Mouse (Mus musculus): ENCODE results near the gene Iffo1.
"Not testable (repeated sequence)": the region's sequence is repeated elsewhere in the genome, so short reads cannot be mapped to it uniquely, and the experiment has no call there.

Gene Iffo1

GRCm38 (mm10) chr6:125162615-125163305, 17.7 kb downstream of the Iffo1 start:
- DNase-seq: not testable (repeated sequence)

GRCm38 (mm10) chr6:125163801-125164657, 19.0 kb downstream of the Iffo1 start:
- peak; percentile 83 for DNase-seq

- peak; percentile 75 for DNase-seq
Observed at GRCm38 (mm10) chr6:125164672-125165327, 19.8 kb downstream of the Iffo1 start.

- DNase-seq: peak; percentile 98
Observed at GRCm38 (mm10) chr6:125165328-125165891, 20.4 kb downstream of the Iffo1 start.

- peak; percentile 89 for DNase-seq
Observed at GRCm38 (mm10) chr6:125166051-125166751, 21.2 kb downstream of the Iffo1 start, which contains the start of gene Gapdh. TSS of gene Gapdh (minus strand) at chr6:125166467.

GRCm38 (mm10) chr6:125166861-125167650, 22.0 kb downstream of the Iffo1 start:
- DNase-seq: peak; percentile 39

GRCm38 (mm10) chr6:125168086-125168485, 23.0 kb downstream of the Iffo1 start:
- DNase-seq: no peak

- no peak for DNase-seq
Observed at GRCm38 (mm10) chr6:125170194-125170593, 25.2 kb downstream of the Iffo1 start.

GRCm38 (mm10) chr6:125172474-125172873, 27.4 kb downstream of the Iffo1 start:
- no peak for DNase-seq

- DNase-seq: no peak
Observed at GRCm38 (mm10) chr6:125173256-125173655, 28.2 kb downstream of the Iffo1 start.

GRCm38 (mm10) chr6:125175469-125175868, 30.4 kb downstream of the Iffo1 start:
- no peak for DNase-seq

- no peak for DNase-seq
Observed at GRCm38 (mm10) chr6:125179601-125180000, 34.6 kb downstream of the Iffo1 start.

GRCm38 (mm10) chr6:125182133-125182532, 37.1 kb downstream of the Iffo1 start:
- DNase-seq: no peak

GRCm38 (mm10) chr6:125186203-125186602, 41.2 kb downstream of the Iffo1 start:
- no peak for DNase-seq

- DNase-seq: no peak
Observed at GRCm38 (mm10) chr6:125190816-125191215, 45.8 kb downstream of the Iffo1 start.

GRCm38 (mm10) chr6:125191332-125192015, 46.4 kb downstream of the Iffo1 start, which contains the start of the genes Ncapd2 and Mrpl51:
TSS of gene Ncapd2 (minus strand) at chr6:125191701.
TSS of gene Mrpl51 (plus strand) at chr6:125191801.
- DNase-seq: peak; percentile 99

GRCm38 (mm10) chr6:125192016-125192714, 47.1 kb downstream of the Iffo1 start:
- peak; percentile 95 for DNase-seq

GRCm38 (mm10) chr6:125192841-125193240, 47.8 kb downstream of the Iffo1 start:
- DNase-seq: no peak

GRCm38 (mm10) chr6:125193390-125193789, 48.3 kb downstream of the Iffo1 start:
- no peak for DNase-seq

- DNase-seq: no peak
Observed at GRCm38 (mm10) chr6:125195541-125196075, 50.6 kb downstream of the Iffo1 start.

All from kidney, postnatal 14 days (tissue).